ENCODE assay signal across 8 mouse cellular contexts in genomic region chr1:36559256-36559655, GRCm38 (mm10). TPM values are rescaled to one million over a fixed set of nuclear protein-coding genes. Genes with fewer than 3 reads are reported as not detected.
A peak's percentile ranks its signal among the peaks of the same experiment; 100 is the strongest.
DNase-seq lines count a peak whose midpoint lies in the region; ATAC-seq and TF ChIP-seq lines count a peak whose summit lies in the region.
"Had no signal": no experiment of that assay in that cellular context is flagged by ENCODE, and none has a peak within 500 bp of the region (broad histone marks: within the 10 kb centered on the region; RNA-seq: fewer than 3 reads in every experiment).

No protein-coding gene starts in this region.

- intact Hi-C loops in left cerebral cortex, postnatal 10 days (cut with DNase I), result loop anchor here (5.0 kb wide), 2 partner anchors 58 to 78 kb away; no protein-coding TSS in a partner anchor

- no peaks in the 10 kb centered on the region for H3K27me3 ChIP-seq in kidney, postnatal 0 days (ENCODE audit: insufficient read depth, low read length)
- peaks cover 28% of the 10 kb centered on the region for H3K27me3 ChIP-seq in forebrain, embryonic 12.5 days
- H3K27me3 ChIP-seq in intestine, postnatal 0 days (replicated peaks; ENCODE audit: control insufficient read depth, insufficient read depth, low read length), result no peaks in the 10 kb centered on the region

- 22% methylated on average over 4 of the region's 4 CpGs for WGBS in kidney, postnatal 0 days
- 6% methylated on average over 4 of the region's 4 CpGs for WGBS in forebrain, embryonic 12.5 days
- WGBS in intestine, postnatal 0 days, result 36% methylated on average over 4 of the region's 4 CpGs

- no peak for TF ChIP-seq CTCF in kidney, postnatal 0 days (IDR thresholded peaks at IDR 0.05; ENCODE audit: low read depth)
- TF ChIP-seq CTCF in intestine, postnatal 0 days (IDR thresholded peaks at IDR 0.05; ENCODE audit: low read depth), result no peak

- H3K27ac ChIP-seq in kidney, postnatal 0 days, result peak overlapping the region; percentile 99
- H3K27ac ChIP-seq in forebrain, embryonic 12.5 days, result no peak overlapping the region
- no peak overlapping the region for H3K27ac ChIP-seq in intestine, postnatal 0 days (ENCODE audit: low read depth, low read length)

- H3K9me3 ChIP-seq in kidney, postnatal 0 days (replicated peaks; ENCODE audit: low read length), result no peaks in the 10 kb centered on the region
- H3K9me3 ChIP-seq in forebrain, embryonic 12.5 days, result no peaks in the 10 kb centered on the region
- no peaks in the 10 kb centered on the region for H3K9me3 ChIP-seq in intestine, postnatal 0 days (ENCODE audit: control insufficient read depth)

- H3K4me2 ChIP-seq in kidney, postnatal 0 days (ENCODE audit: low read length), result peak overlapping the region; percentile 67
- H3K4me2 ChIP-seq in forebrain, embryonic 12.5 days, result peak overlapping the region; percentile 99
- H3K4me2 ChIP-seq in intestine, postnatal 0 days (replicated peaks; ENCODE audit: low read depth), result peak overlapping the region; percentile 83

- H3K36me3 ChIP-seq in kidney, postnatal 0 days (ENCODE audit: insufficient read depth, low read length), result no peaks in the 10 kb centered on the region
- H3K36me3 ChIP-seq in forebrain, embryonic 12.5 days (replicated peaks), result peaks cover 13% of the 10 kb centered on the region
- H3K36me3 ChIP-seq in intestine, postnatal 0 days (ENCODE audit: control insufficient read depth, insufficient read depth), result no peaks in the 10 kb centered on the region; the same call in 1 of the 2 replicates

- H3K9ac ChIP-seq in kidney, postnatal 0 days (ENCODE audit: low read depth, low read length), result peak overlapping the region; percentile 96
- H3K9ac ChIP-seq in forebrain, embryonic 12.5 days, result no peak overlapping the region
- H3K9ac ChIP-seq in intestine, postnatal 0 days (ENCODE audit: low read depth, low read length), result no peak overlapping the region

- ATAC-seq in kidney, postnatal 0 days (replicated peaks; ENCODE audit: low FRiP score, low read depth), result no peak
- ATAC-seq in forebrain, embryonic 12.5 days (ENCODE audit: low FRiP score), result no peak
- no peak for ATAC-seq in intestine, postnatal 0 days

- no peak for DNase-seq in kidney, postnatal 0 days (ENCODE audit: low spot score)
- no peak for DNase-seq in kidney, adult 9 months
- peak; percentile 47 for DNase-seq in retina, embryonic 14.5 days (ENCODE audit: low spot score)
- DNase-seq in spleen, postnatal 36 days (ENCODE audit: low spot score in 2 of 2), result no peak
- DNase-seq in left cerebral cortex, postnatal 10 days (ENCODE audit: extremely low spot score in 1 of 2, low spot score in 2 of 2), result no peak

- H3K4me1 ChIP-seq in kidney, postnatal 0 days (replicated peaks; ENCODE audit: insufficient read depth, low read length), result peaks cover 43% of the 10 kb centered on the region
- H3K4me1 ChIP-seq in forebrain, embryonic 12.5 days, result peaks cover 29% of the 10 kb centered on the region
- peaks cover 4% of the 10 kb centered on the region; the same call in 1 of the 2 replicates for H3K4me1 ChIP-seq in intestine, postnatal 0 days (replicated peaks; ENCODE audit: control insufficient read depth, insufficient read depth, low read length)

- H3K4me3 ChIP-seq in kidney, postnatal 0 days (replicated peaks; ENCODE audit: low read depth, low read length), result peak overlapping the region; percentile 82
- H3K4me3 ChIP-seq in forebrain, embryonic 12.5 days (replicated peaks), result no peak overlapping the region
- H3K4me3 ChIP-seq in intestine, postnatal 0 days (ENCODE audit: low read depth, low read length), result no peak overlapping the region

RNA-seq across cellular contexts. Expression of gene Sema4c, which starts 1.1 kb away (rescaled TPM):
- polyA plus RNA-seq in kidney, postnatal 0 days (2015; fragmentation: Nextera tagmentation; extraction: Ambion mirVana), result 13.5 and 14.7 TPM in 2 replicates
- 29.8 and 31.7 TPM in 2 replicates for polyA plus RNA-seq in forebrain, embryonic 12.5 days (2016; fragmentation: Nextera tagmentation; extraction: Ambion mirVana)
- 3.5 and 3.9 TPM in 2 replicates for polyA plus RNA-seq in intestine, postnatal 0 days (2015; fragmentation: Nextera tagmentation; extraction: Ambion mirVana)
- 10 to 100 TPM; 20.9 to 27.4 TPM for total RNA-seq in left cerebral cortex, postnatal 10 days (2021)

RNA-seq across cellular contexts. Expression of gene Ankrd39, which starts 12.0 kb away (rescaled TPM):
- polyA plus RNA-seq in kidney, postnatal 0 days (2015; fragmentation: Nextera tagmentation; extraction: Ambion mirVana), result 22.0 and 24.6 TPM in 2 replicates
- polyA plus RNA-seq in forebrain, embryonic 12.5 days (2016; fragmentation: Nextera tagmentation; extraction: Ambion mirVana), result 16.7 and 17.9 TPM in 2 replicates
- 15.0 and 18.5 TPM in 2 replicates for polyA plus RNA-seq in intestine, postnatal 0 days (2015; fragmentation: Nextera tagmentation; extraction: Ambion mirVana)
- total RNA-seq in left cerebral cortex, postnatal 10 days (2021), result 10 to 100 TPM; 13.4 to 18.1 TPM

RNA-seq across cellular contexts. Expression of gene Gm42417, which starts 20.0 kb away (rescaled TPM):
- not detected in 2 replicates for polyA plus RNA-seq in kidney, postnatal 0 days (2015; fragmentation: Nextera tagmentation; extraction: Ambion mirVana)
- polyA plus RNA-seq in forebrain, embryonic 12.5 days (2016; fragmentation: Nextera tagmentation; extraction: Ambion mirVana), result 0.50 TPM in 1 of 2 replicates, not detected in the other
- 0.22 TPM in 1 of 2 replicates, not detected in the other for polyA plus RNA-seq in intestine, postnatal 0 days (2015; fragmentation: Nextera tagmentation; extraction: Ambion mirVana)
- total RNA-seq in left cerebral cortex, postnatal 10 days (2021), result under 1 TPM in 1 of 2 experiments, not detected in 1; 0.49 TPM
- total RNA-seq: liver, adult 2 months had no signal
- polyA plus RNA-seq: liver, adult 2 months had no signal

RNA-seq across cellular contexts. Expression of gene Ankrd23, which starts 22.6 kb away (rescaled TPM):
- 8.7 and 10.9 TPM in 2 replicates for polyA plus RNA-seq in kidney, postnatal 0 days (2015; fragmentation: Nextera tagmentation; extraction: Ambion mirVana)
- polyA plus RNA-seq in forebrain, embryonic 12.5 days (2016; fragmentation: Nextera tagmentation; extraction: Ambion mirVana), result 14.8 and 15.0 TPM in 2 replicates
- 2.1 and 3.8 TPM in 2 replicates for polyA plus RNA-seq in intestine, postnatal 0 days (2015; fragmentation: Nextera tagmentation; extraction: Ambion mirVana)
- 1 to 10 TPM; 5.3 to 5.8 TPM for total RNA-seq in left cerebral cortex, postnatal 10 days (2021)

RNA-seq across cellular contexts. Expression of gene Cnnm3, which starts 47.6 kb away (rescaled TPM):
- polyA plus RNA-seq in kidney, postnatal 0 days (2015; fragmentation: Nextera tagmentation; extraction: Ambion mirVana), result 3.4 and 3.8 TPM in 2 replicates
- 3.4 and 4.5 TPM in 2 replicates for polyA plus RNA-seq in forebrain, embryonic 12.5 days (2016; fragmentation: Nextera tagmentation; extraction: Ambion mirVana)
- 2.5 and 2.6 TPM in 2 replicates for polyA plus RNA-seq in intestine, postnatal 0 days (2015; fragmentation: Nextera tagmentation; extraction: Ambion mirVana)
- total RNA-seq in left cerebral cortex, postnatal 10 days (2021), result 10 to 100 TPM; 30.3 to 34.1 TPM
